Mouse (Mus musculus): ENCODE measurements around the gene Pde4a. TPM values are rescaled to one million over a fixed set of nuclear protein-coding genes. Genes with fewer than 3 reads are reported as not detected.

Gene Pde4a
- polyA plus RNA-seq (2012; rRNA removed), result 0.89 and 1.4 TPM in 2 replicates

DNA sequence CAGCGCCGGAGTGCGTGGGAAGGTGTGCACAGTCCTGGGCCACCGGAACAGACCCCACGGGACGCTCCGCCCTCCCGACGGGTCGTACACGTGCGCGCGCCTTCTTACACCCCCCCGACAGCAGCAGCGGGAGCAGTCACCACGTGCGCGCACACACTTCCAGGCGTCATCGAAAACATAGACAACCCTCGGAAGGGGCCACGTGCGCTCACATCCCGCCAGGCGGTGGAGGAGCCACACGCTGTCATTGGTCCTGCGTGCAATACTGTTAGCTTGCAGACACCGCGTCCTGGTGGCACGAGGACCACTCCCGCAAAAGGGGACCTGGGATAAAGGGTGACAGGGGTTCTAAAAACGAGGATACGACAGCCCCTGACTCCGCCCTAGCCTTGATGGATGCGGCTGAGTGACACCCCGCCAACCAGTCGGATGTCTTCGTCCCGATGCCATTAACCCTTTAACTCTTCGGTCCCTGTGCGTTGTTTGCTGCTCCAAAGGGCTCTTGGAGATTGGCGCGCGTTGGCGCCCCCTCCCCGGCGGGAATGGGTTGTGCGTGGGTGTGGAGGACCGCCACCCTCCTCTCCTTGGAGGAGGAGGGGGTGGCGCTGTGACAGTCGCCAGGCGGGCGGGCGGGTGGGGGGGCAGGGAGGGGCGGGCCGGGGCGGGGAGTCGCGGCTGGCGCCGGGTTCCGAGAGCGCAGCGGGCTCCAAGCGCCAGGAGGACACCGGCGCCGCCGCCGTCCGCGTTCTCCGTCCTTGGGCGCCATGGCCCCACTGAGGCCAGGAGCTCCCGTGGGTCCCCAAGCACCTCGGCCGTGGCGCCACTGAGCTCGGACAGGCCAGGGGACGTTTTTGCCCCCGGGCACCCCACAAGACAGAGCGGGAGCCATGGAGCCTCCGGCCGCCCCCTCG, at the start of gene Pde4a:
Gene Pde4a, plus strand, starts transcription at position 674 of the 911 bp plus-strand sequence.

DNA sequence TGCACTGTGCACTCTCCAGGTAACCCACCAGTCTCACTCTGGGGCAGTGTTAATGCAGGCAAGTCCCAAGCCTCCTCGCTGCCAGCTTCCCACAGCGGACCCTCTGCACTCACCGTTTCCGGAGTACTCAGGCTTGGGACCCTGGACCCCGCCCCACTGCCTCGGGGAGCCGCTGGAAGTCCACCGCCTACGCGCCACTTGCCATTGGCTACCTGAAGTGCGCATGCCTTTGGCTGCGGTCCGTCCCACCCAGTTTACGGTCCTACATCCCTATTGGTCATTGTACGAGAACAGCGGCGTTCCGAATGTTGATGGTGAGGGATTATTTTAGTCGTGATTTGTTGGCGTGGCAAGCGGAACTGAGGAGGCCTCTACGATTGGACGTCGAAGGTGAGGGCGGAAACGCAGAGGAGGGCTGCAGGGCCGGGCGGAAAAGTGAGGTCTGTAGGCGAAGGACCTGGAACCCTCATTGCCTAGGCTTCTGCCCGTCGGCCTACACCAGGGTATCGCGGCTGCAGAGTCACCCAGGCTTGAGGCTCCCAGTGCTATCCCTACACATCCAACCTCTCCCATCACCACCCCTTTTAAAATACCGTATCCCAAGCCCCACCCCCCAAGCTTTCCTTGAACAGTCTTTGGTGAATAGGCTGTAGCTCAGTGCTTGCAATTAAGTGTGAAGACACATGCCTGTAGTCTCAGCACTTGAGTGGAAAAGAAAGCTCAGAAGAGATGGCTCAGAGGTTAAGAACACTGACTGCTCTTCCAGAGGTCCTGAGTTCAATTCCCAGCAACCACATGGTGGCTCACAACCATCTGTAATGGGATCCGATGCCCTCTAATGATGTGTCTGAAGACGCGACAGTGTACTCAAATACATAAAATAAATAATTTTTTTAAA, 34.2 kb upstream of the Pde4a start, which contains the start of gene Tyk2:
Gene Tyk2, minus strand, starts transcription at position 185 of the 898 bp plus-strand sequence.

DNA sequence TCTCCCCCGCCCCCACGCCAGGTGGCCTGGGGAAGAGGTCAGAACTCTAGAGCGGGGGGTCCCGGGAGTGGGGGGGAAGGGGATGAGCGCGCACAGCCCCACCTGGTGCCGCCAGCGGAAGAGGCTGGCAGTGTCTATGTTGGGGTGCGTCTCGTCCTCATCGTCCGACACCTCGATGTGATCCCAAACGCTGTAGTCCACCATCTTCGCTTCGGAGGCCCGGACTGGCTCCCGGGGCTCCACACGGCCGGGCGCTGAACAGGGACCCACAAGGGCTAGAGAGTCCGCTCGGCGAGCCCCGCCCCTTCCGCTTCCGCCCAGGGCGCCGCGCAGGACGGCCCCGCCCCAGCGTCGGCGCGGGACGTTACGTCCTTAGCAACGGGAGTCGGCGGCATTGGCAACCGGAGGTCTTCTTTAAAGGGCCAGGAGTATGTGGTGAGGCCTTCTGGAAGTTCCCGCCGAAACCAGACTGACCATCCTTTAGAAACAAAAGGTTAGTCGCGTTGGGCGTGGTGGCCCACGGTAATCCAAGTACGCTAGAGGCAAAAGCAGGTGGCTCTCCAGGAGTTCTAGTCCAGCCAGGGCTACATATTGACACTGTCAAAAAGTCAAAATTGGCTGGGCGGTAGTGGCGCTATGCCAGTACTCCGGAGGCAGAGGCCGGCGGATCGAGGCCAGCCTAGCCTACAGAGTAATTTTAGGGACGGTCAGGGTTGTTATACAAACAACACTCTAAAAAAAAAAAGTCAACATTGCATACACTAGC, 15.7 kb upstream of the Pde4a start, which contains the start of gene Cdc37:
Gene Cdc37, minus strand, starts transcription at position 329 of the 766 bp plus-strand sequence.

DNA sequence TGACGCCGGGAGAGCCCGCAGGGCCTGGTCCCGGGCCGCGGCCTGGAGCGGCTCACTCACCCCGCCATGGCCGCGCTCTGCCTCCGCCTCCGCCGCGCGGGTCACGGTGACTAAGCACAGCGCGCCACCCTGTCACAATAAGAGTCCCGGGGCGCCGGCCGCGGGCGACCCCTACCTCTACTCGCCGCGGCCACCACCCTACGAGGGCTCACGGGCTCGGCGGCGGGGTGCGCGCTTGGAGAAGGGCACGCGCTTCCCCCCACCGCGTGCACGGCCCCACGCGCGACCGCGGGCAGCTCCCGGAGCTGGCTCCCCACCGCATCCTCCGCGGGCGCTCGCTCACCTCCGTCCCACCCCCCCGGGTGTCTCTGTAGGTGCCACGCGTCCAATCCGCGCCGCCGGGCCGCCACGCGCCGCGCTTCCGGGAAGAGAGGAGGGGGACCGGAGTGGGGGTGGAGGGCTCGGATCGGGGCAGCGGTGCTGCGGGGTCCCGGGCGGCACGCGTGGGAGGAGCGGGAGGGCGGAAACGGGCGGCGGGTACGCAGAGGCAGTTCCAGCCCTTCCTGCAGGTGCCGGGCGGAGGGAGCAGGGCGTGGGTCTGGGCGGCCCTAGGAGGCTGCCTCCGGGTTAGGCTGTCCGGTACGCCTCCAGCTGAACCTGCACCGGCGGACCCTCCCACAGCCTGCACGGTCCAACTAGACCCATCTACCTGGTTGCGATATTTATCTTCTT, 73.4 kb downstream of the Pde4a start, which contains the start of gene Keap1:
Gene Keap1, minus strand, starts transcription at position 629 of the 732 bp plus-strand sequence.

DNA sequence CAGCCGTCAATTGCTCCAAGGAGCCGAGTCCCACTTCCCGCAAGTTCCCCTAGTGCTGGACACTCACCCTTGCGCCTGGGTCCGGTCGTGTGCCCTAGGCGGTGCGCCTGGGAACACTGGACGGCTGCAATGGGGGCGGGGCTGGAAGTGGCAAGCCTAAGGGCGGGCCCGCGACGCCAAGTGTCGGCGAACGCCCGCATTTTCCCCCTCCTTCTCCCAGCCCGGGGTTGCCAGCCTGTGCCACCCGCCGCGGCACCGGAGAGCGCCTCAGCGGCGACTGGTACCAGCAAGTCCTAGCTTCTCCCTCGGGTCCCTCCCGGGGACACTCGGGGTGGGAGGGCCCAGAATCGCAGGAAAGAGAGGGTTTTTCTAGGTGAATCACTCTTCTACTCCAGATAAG, 82.8 kb downstream of the Pde4a start, which contains the start of gene S1pr5:
Gene S1pr5, minus strand, starts transcription at position 118 of the 400 bp plus-strand sequence.

Other genes starting within 250 kb of the Pde4a start
- gene Dnmt1, start 205.8 kb upstream of the Pde4a start, polyA plus RNA-seq (2012; rRNA removed), result 52.7 and 58.2 TPM in 2 replicates
- gene S1pr2, start 188.9 kb upstream of the Pde4a start, polyA plus RNA-seq (2012; rRNA removed), result 1.2 and 1.4 TPM in 2 replicates
- gene Mrpl4, start 163.0 kb upstream of the Pde4a start, polyA plus RNA-seq (2012; rRNA removed), result 27.2 and 35.9 TPM in 2 replicates
- 6.7 and 7.2 TPM in 2 replicates for gene Icam1, start 149.7 kb upstream of the Pde4a start, polyA plus RNA-seq (2012; rRNA removed)
- gene Icam4, start 136.3 kb upstream of the Pde4a start, polyA plus RNA-seq (2012; rRNA removed), result 55.5 and 64.7 TPM in 2 replicates
- gene Icam5, start 133.6 kb upstream of the Pde4a start, polyA plus RNA-seq (2012; rRNA removed), result 0.68 and 0.89 TPM in 2 replicates
- gene Zglp1, start 98.6 kb upstream of the Pde4a start, polyA plus RNA-seq (2012; rRNA removed), result 0.27 and 0.32 TPM in 2 replicates
- gene Gm49373, start 92.6 kb upstream of the Pde4a start, polyA plus RNA-seq (2012; rRNA removed), result 0.67 and 0.93 TPM in 2 replicates
- 29.7 and 29.8 TPM in 2 replicates for gene Fdx1l, start 92.1 kb upstream of the Pde4a start, polyA plus RNA-seq (2012; rRNA removed)
- gene Gm38431, start 73.7 kb upstream of the Pde4a start, polyA plus RNA-seq (2012; rRNA removed), result 2.7 and 2.9 TPM in 2 replicates
- gene Raver1, start 73.7 kb upstream of the Pde4a start, polyA plus RNA-seq (2012; rRNA removed), result 17.5 and 22.6 TPM in 2 replicates
- gene Tyk2, start 34.5 kb upstream of the Pde4a start, polyA plus RNA-seq (2012; rRNA removed), result 5.0 and 6.0 TPM in 2 replicates
- gene Cdc37, start 15.7 kb upstream of the Pde4a start, polyA plus RNA-seq (2012; rRNA removed), result 135 and 139 TPM in 2 replicates
- gene Keap1, start 73.6 kb downstream of the Pde4a start, polyA plus RNA-seq (2012; rRNA removed), result 12.4 and 14.5 TPM in 2 replicates
- gene S1pr5, start 82.7 kb downstream of the Pde4a start, polyA plus RNA-seq (2012; rRNA removed), result 0.05 and 0.06 TPM in 2 replicates
- gene Atg4d, start 99.6 kb downstream of the Pde4a start, polyA plus RNA-seq (2012; rRNA removed), result 30.6 and 38.4 TPM in 2 replicates
- 20.3 and 23.3 TPM in 2 replicates for gene Kri1, start 122.3 kb downstream of the Pde4a start, polyA plus RNA-seq (2012; rRNA removed)
- gene Cdkn2d, start 125.7 kb downstream of the Pde4a start, polyA plus RNA-seq (2012; rRNA removed), result 59.2 and 67.8 TPM in 2 replicates
- gene Ap1m2, start 146.6 kb downstream of the Pde4a start, polyA plus RNA-seq (2012; rRNA removed), result 0.08 and 0.14 TPM in 2 replicates
- 10.5 TPM in 2 replicates for gene Slc44a2, start 155.0 kb downstream of the Pde4a start, polyA plus RNA-seq (2012; rRNA removed)
- gene Ilf3, start 202.2 kb downstream of the Pde4a start, polyA plus RNA-seq (2012; rRNA removed), result 28.1 and 29.4 TPM in 2 replicates
- 23.1 and 23.5 TPM in 2 replicates for gene Qtrt1, start 246.1 kb downstream of the Pde4a start, polyA plus RNA-seq (2012; rRNA removed)